Mouse (Mus musculus) c-Kit-negative CD71-positive TER-119-positive erythroid progenitor cells, embryonic 14.5 days (primary cell): Measurements from ENCODE around the gene Ugt2b35.
"Not testable (repeated sequence)": the region's sequence is repeated elsewhere in the genome, so short reads cannot be mapped to it uniquely, and the experiment has no call there.

Source experiments
- DNase-seq: peaks from one replicate; pipeline ENCODE4 v3.0.0-alpha.2; 2013; ENCODE audit warnings: low read depth, low spot score

Gene Ugt2b35

DNA sequence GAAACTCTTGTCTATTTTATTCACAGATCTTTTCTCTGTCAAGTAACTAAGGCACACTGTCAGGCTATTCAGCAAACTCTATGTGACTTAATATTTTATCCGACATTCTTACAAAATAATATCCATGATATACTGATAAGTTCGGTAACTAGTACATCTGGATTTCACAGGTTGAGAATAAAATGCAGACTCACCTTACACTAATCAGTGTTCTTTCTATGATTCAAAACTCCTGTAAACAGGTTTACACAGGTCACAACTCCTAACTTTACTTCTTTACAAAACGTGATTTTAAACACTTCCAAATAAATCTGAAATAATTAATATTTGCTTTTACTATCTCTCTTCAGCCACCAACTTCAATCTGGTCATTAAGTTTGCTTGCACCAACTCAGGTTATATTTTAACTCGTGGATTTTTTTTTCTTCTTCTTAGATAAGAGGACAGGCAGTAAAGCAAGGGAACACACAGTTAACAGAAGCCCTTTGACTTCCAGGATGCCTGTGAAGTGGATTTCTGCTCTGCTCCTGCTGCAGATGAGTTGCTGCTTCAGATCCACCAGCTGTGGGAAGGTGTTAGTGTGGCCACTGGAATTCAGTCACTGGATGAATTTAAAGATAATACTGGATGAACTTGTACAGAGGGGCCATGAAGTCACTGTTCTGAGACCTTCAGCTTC is at the start of gene Ugt2b35:
Gene Ugt2b35, plus strand, starts transcription at position 466 of the 679 bp plus-strand sequence.
- DNase-seq = no peak

- DNase-seq = no peak
These were observed 40.2 kb upstream of the Ugt2b35 start for GRCm38 (mm10) chr5:86960504-86960903.

DNA sequence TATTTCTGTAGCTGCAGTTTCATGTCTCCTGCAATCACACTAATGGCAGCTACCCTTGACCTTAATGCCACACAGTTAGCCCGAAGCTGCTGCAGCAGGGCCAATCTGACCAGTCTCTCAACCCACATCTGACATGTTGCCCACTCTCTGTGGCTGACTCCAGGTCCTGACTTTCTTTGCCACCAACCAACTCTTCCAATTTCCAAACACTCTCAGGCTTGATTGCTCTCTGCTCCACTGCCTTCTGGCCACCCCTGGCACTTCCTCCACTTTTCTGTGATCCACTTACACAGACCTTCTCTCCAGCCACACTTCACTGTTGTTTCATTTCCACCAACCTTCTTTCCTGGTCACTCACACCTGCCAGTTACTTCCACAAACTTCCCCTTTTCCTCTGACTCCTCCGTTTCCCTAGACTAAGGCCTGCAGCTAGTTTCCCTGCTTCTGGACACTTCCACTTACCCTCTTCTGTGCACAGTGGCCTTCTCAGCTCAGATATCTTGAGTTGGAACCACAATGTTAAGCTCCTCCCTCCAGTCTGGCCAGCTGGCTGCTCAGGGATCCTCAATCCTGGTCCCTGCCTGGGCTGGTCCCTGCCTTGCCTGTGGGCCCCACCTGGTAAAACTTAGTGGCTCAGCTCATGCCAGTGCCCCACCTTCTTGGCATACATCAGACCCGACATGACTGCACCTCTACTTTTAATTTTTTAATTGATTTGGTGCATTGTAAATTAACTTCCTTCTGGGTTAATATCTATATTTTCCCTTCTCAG is 38.9 kb upstream of the Ugt2b35 start:
- no peak for DNase-seq

- DNase-seq = not testable (repeated sequence)
These were observed 37.8 kb upstream of the Ugt2b35 start for GRCm38 (mm10) chr5:86962849-86963248.

DNA sequence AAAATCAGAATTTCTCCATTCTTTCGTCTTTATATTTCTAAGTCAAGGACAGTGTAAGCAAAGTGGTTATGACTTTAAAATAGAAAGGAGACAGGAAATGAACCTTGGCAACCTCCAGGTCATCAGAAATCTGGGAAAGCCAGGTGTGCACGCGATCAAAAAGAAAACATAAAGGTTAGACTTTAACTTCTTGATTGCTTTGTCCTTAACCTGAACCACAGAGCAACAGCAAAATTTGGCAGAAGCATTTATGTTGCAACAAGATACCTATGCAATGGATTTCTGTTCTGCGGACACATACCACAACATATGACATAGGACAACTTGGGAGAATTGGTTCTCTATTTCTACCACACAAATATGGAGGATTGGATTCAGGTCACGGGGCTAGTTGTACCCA is 33.4 kb upstream of the Ugt2b35 start:
- not testable (repeated sequence) for DNase-seq

DNA sequence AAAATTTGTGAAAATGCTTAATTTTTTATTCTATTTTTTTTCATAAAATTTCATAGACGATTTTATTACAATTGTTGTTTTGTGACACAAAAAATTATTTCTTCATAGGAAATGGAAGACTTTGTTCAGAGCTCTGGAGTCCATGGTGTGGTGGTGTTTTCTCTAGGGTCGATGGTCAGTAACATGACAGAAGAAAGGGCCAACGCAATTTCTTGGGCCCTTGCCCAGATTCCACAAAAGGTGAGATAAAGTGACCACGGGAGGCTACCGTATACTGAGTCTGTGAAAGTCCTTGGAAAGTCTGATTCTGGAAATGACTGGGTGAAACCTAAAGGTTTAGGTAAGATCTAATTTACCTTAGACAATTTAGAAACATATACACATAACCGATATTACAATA is 4.1 kb downstream of the Ugt2b35 start:
- no peak for DNase-seq

DNA sequence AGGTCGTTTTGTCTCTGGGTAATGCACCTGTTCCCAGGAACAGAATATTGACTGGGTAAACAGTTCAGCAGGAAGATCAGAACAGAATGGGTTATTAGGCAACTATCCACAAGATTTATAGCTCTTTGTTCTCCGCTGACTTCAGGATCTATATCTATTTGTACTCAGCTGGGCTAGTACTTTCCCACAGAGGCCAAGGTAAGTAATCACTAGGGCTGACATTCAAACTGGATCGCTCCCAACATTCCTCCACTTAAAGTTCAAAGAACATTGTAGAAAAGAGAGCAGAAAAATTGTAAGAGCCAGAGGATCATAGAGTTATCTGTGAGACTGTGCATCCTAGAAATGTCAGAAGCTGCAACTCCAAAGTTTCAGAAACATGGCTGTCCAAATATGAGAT is 14.8 kb downstream of the Ugt2b35 start:
- no peak for DNase-seq

GRCm38 (mm10) chr5:87027359-87027758 is 26.7 kb downstream of the Ugt2b35 start:
- no peak for DNase-seq

- no peak for DNase-seq
These were observed 30.0 kb downstream of the Ugt2b35 start for GRCm38 (mm10) chr5:87030624-87031023.
